Mouse (Mus musculus): ENCODE measurements around the gene Rragd.

Gene Rragd

DNA sequence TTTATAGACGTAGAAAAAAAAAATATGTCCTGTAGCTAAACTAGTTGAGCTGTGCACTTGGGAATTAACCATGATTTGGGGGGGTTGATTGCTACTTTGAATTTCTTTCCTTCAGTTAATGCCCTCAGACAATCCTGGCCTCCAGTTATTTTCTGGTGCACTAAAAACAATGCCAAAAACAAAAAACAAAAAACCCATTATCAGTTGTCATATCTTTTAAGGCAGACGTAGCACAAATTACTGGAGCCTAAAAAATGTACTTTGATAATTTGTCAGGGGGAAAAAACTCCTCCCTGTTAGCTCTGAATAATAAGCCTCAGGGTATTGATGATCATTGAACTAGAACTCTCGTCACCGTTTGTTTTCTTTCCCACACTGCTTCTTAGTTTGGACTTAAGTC, 49.2 kb downstream of the Rragd start:
- DNase-seq (ENCODE audit: inconsistent age in 2 of 2, low spot score in 1 of 2), result no peak

DNA sequence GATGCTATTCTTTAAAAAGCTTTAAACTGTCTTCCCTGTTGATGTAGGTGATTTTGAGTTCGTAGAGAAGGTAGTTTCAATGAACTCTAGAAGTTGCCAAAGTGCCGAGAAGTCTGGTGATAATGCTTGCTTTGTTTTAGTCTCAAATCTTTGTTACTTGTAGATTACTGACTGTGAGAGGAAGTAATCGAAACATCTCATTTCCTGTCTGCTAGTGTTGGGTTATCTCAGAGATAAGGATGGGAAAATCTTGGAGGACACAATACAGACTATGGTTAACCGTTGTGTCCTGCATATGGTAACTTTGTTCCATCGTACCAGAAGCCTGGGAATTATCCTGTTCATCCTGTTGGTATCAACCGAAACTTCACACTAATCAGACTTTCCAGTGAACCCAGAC, 50.7 kb downstream of the Rragd start:
- no peak for DNase-seq (ENCODE audit: inconsistent age in 2 of 2, low spot score in 1 of 2)

DNA sequence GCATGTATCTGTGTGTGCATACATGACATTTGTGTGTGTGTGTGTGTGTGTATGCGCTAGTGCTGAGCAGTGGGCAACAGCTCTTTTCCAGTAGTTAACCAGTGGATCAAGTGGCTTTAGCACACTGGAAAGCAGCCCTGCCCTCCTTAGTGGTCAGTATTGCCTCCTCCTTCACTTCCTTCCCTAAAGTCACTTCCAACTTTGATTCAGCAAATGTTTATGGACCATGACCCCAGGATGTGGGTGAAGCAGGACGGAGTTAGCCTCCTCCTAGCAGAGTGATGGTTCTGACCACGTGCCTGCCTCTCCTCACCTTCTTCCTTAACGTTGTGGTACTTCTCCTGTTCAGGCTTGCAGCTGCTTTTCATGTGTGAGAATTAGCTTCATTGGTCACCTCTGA, 57.0 kb downstream of the Rragd start:
- DNase-seq (ENCODE audit: inconsistent age in 2 of 2, low spot score in 1 of 2), result no peak

DNA sequence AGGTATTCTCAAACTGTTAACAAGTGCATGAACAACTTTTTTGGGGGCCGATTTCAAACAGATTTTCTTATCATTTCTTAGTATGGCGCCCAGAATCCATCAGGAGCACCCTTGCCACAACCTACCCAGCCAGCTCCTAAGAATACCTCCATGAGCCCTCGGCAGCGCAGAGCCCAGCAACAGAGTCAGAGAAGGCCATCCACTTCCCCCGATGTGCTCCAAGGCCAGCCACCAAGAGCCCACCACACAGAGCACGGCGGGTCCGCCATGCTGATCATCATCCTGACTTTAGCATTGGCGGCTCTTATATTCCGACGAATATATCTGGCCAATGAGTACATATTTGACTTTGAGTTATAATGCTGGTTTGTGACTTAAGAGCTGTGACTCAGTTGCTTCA, 66.8 kb downstream of the Rragd start:
- no peak for DNase-seq (ENCODE audit: inconsistent age in 2 of 2, low spot score in 1 of 2)

DNA sequence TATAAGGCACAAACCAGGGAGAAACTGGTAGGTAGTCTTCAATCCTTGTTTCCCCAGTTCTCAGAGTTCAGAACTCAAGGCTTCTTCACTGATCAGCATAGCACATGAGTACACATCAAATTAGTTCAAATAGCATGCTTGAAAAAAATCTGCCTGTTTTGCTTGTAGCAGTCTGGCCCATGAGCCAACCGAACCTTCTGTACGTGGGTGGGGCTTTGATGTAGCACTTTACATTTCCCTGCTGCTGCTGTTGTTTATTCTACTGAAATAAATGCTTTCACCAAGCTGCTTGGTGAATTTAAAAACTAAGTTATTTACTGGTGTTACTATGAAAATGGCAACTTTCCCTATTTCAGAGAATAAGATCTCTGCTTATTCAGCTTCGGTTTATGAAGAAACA, 69.2 kb downstream of the Rragd start:
- no peak for DNase-seq (ENCODE audit: inconsistent age in 2 of 2, low spot score in 1 of 2)

DNA sequence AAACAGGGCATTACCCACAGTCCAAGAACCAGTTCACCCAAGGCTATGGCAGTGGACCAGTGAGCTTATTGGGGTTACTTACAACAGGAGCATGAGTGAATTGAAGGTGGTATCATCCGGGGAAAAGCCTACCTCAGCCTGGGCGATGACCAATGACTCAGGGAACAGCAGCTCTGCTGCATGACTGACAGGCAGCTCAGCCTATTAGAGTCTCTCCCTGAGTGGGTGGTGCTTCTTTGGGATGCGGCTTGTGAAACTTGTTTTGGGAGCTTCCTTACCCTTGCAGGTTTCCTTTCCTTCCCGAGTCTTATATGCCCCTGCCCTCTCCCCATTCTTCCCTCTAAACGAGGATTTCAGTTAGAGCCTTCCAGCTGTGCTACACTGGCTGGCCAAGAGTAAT, 69.8 kb downstream of the Rragd start:
- no peak for DNase-seq (ENCODE audit: inconsistent age in 2 of 2, low spot score in 1 of 2)

DNA sequence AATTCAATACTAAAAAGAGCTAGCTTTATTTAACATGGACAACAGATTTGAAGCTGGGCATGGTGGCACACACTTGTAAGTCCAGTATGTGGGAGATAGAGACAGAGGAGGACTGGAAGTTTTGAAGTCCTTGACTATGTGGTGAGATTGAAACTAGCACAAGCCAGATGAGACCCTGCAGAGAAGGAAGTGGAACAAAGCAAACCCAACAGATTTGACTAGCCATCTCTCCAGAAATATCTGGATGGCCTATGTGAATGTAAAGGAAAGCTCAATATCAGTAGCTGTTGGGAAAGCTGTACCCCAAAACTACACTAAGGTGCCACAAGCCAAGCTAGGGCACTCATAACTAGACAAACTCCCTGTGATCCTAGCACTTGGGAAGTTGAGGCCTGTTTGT, 71.6 kb downstream of the Rragd start:
- no peak for DNase-seq (ENCODE audit: inconsistent age in 2 of 2, low spot score in 1 of 2)

DNA sequence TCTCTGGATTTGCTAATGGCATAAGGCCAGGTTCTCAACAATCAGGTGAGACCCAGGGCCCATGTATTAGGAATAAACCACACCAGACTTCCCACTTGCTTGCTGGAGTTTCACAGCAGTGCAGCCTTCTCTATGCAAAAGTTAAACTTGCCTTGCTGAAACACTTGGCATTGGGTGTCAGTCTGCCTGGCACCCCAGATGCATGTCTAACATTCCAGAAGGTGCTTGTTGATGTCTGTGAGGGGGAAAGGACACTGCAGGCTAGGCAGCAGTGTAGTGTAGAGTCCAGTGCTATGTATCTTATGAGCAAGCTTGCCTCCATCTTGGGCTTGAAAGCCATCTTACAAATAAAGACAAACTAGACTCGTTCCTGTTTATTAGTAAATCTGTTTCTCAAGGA, 73.5 kb downstream of the Rragd start:
- no peak for DNase-seq (ENCODE audit: inconsistent age in 2 of 2, low spot score in 1 of 2)

DNA sequence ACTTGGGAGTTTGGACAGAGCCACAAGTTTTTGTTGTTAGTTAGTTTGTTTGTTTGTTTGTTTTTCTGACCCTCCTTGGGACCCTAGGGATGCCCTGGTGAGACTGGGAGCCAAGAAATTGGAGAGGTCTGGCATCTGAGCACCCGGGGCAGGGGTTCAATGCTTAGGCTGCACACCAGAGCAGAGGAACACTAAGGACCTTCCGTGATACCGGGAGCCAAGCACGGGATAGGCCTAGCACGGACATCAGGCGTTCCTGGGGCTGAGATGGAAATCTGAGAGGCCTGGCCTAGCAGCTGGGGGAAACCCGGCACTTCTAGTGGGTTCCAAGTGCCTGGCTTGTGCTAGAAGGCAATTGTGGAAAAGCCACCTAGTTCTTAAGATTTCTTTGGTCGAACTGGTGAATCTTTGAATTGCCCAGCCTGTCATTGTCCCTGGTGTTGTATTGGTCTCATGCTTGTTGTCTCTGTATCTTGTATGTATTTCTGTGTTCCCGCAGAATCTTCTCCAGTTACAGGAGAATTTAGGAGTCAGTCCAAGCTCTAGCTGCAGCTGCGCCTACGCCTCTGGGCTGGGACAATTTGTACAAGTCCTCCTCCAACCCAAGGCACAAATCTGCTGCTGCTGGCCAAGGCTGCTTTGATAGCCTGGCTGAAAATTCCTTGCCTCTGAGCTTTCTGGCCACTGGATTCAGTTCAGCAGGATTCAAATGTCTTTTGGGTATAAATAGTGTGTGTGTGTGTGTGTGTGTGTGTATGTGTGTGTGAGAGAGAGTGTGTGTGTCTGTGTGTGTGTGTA, 75.3 kb downstream of the Rragd start:
- peak in 1 of 2 experiments; percentile 23 for DNase-seq (ENCODE audit: inconsistent age in 2 of 2, low spot score in 1 of 2)

DNA sequence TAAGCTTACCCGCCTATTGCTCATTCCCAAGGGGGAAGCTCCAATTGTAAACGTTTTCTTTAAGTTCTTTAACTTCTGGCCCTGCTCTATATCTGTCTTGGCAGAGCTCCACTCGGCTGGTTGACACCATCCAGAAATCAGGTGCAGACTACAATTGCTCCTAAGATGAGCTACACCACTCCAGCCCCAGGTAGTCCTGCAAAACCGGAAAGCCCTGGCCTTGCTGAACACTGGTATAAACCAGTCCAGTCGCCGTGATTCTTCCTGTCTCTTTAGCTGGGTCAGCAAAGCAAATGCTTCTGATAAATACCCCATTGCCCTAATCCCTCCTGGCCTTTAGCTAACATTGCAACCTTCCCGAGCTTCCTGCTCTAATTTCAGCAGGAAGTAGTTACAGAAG, 78.3 kb downstream of the Rragd start:
- DNase-seq (ENCODE audit: inconsistent age in 2 of 2, low spot score in 1 of 2), result no peak

DNA sequence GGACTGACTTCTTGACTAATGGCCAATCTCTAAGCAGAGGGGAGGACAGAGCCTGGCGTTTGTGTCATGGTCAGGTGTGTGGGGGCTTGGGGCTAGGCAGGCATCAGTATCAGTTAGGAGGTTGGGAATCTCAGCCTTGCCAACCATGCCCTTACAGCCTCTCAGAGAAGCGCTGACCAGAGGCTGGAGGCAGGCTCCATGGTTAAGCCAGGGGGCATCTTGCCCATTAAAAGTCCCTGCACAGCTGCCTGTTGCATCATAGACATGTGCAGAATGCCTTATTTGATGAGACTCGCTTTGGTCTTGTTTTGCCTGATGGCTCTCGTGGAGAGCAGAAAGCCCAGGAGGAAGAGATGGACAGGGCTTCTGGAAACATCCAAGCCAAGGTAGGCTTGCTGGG, 80.1 kb downstream of the Rragd start, which contains the start of gene Gabrr2:
Gabrr2 (plus strand) TSS at position 19 of the 400 bp plus-strand sequence.
- DNase-seq (ENCODE audit: inconsistent age in 2 of 2, low spot score in 1 of 2), result no peak

DNA sequence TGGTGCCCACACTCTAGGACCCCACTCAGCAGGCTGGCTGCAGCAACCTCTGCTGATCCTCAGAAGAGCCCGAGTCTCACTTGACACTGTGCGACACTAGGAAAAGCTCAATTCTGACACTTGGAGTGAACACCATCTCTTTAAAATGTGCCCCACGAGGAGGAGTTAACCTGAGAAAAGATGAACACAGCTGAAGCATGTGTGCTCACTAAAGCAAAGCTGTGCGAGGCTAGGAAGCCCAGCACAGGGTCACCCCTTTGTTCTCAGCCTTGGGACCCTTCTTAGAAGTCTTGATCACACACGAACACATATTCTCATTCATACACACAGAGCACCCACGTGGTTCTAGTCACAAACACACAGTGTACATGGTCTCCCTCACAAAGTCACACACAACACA, 82.1 kb downstream of the Rragd start:
- no peak for DNase-seq (ENCODE audit: inconsistent age in 2 of 2, low spot score in 1 of 2)

DNA sequence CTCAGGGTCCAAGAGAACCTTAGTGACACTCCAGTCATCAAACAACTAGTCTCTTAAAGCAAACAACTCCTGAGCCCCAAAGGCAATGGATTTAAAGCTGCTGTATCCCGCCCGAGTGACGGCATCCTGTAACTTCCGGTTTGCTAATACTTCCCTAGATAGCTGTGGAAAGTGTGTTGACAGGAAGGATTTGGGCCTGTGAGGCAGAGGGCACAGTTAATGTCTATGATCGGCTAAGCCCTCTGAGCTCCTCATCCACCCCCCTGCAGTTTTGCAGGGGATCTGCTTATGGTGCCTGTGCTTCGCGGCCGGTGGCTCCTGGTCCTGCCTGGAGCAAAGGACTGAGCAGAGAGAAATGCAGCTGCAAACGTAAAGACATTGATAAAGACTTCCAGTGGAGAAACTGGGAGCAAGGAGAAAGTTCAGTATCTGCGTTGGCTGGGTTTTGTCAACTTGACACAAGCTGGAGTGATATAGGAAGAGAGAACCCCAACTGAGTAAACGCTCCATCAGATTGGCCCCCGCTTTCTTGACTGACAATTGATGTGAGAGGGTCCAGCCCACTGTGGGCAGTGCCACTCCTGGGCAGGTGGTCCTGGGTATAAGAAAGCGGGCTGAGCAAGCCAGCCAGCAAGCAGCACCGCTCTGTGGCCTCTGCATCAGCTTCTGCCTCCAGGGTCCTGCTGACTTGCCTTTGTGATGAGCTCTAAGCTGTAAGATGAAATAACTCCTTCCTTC, 83.6 kb downstream of the Rragd start:
- no peak for DNase-seq (ENCODE audit: inconsistent age in 2 of 2, low spot score in 1 of 2)

DNA sequence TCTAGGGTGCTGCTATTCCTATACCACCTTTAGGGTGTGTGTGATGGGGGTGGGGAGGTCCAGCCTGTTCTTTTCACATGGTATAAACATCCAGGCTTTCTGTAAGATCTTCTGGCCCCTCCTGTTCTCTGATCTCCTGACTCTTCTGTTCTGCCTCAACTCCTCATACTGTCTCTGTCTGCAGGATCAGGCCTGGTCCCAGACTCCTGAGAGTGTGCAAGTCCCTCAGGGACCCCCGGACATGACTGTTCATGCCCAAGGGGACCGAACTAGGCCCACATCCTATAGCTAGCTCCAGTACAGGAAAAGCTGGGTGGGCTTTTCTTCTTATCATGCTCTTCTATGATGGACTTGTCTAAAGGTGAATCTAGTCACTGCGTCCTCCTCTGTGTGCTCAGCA, 84.5 kb downstream of the Rragd start:
- DNase-seq (ENCODE audit: inconsistent age in 2 of 2, low spot score in 1 of 2), result no peak

DNA sequence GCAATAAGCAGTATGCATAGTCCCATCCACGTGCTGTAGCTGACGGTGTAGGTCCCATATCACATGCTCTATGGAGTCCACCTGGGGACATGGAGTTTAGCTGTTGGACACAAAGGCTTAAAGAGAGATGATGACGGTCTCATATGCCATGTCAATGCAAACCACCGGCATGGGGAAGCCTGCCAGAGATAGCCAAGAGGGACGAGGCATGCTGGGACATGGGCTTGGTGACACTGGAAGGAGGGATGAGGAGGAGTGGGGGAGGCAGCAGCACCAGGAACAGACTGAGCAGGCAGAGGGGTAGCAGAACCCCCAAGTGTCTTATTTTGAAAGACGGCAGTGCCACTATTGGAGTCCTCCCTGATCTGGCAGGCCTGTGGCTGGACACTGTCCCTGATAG, 85.0 kb downstream of the Rragd start:
- no peak for DNase-seq (ENCODE audit: inconsistent age in 2 of 2, low spot score in 1 of 2)

DNA sequence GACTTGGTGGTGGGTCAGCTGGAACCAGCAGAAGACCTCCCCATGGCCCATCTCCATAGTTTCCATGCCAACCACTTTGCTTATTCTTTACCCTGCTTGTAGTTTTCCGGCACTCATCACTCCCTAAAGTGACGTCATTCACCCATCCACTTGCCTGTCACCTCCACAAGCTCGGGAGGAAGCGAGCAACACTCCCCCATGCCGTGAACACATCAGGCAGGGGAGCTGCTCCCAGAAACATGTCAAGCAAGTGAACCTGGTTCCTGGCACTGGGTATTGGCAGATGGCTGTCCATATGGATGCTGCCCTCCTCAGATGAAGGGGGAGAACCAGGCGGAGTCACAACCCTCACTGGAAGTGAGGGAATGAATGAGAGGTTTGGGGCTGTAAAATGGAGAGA, 86.1 kb downstream of the Rragd start:
- DNase-seq (ENCODE audit: inconsistent age in 2 of 2, low spot score in 1 of 2), result no peak

DNA sequence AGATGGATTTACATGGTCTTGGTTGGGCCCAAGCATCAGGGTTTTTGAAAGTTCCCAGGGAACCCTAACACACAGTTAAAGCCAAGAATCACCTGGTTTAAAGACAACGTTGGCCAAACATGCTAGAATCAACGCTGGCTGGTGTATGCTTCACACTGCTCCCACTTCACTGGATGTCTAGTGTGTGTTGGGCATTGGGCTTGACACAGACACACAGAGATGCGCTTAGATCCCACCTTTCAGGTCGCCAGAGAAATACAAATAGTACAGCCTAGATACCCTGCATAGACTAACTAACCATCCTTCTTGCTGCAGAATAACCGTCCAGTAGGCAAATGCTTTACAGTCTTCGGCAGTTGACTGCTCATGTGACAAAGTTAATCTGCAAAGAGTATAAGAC, 87.5 kb downstream of the Rragd start:
- DNase-seq (ENCODE audit: inconsistent age in 2 of 2, low spot score in 1 of 2), result no peak

DNA sequence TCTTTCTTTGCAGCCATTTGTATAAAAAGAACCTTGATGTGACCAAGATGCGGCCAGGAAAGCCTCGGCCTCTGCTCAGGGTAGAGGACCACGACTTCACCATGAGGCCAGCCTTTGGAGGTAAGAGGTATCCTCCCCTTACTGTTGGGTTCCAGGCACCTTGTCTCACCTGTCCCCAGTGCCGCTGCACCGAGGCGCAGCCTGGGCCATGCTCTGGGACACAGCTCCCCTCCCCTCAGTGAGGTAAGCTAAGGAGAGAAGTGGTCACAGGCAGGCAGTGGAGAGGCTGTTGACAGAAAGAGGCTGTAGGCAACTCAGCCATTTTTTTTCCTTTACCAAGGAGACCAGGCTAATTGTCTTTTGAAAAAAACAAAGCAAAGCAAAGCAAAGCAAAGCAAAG, 88.5 kb downstream of the Rragd start:
- no peak for DNase-seq (ENCODE audit: inconsistent age in 2 of 2, low spot score in 1 of 2)

All from adrenal gland, adult (tissue).